Mouse (Mus musculus) megakaryocyte, embryonic 14.5 days (primary cell): ENCODE measurements around the gene Abcg4.

Experiments used
- FLI1 ChIP-seq: IDR thresholded peaks from 2 replicates; pipeline ENCODE4 v1.6.1; 2012; ENCODE audit warnings: low read length, inconsistent platforms, mixed read lengths
- GATA1 ChIP-seq: IDR thresholded peaks from 3 replicates; pipeline ENCODE4 v1.6.1; 2012; ENCODE audit warnings: mixed read lengths, low read length, inconsistent platforms, borderline replicate concordance

- no peak for TF ChIP-seq GATA1
- no peak for TF ChIP-seq FLI1
Observed at GRCm38 (mm10) chr9:44240399-44240798, 48.0 kb downstream of the Abcg4 start, which contains the start of gene Ccdc153.
